Mouse (Mus musculus) layer of hippocampus, adult 11-12 months (tissue): ENCODE results near the gene Arl15.

ENCODE experiments used
- DNase-seq: peaks from one replicate; pipeline ENCODE4 v3.0.0; 2022; ENCODE audit warnings: low spot score

Gene Arl15

GRCm38 (mm10) chr13:113800246-113800645 lies 5.9 kb downstream of the Arl15 start:
- no peak for DNase-seq

- no peak for DNase-seq
Measured at GRCm38 (mm10) chr13:113802571-113802970, 8.3 kb downstream of the Arl15 start.

GRCm38 (mm10) chr13:113811141-113811540 lies 16.8 kb downstream of the Arl15 start:
- DNase-seq, result no peak

GRCm38 (mm10) chr13:113811910-113812592 lies 17.7 kb downstream of the Arl15 start:
- DNase-seq, result no peak

GRCm38 (mm10) chr13:113812593-113812975 lies 18.3 kb downstream of the Arl15 start:
- DNase-seq, result no peak

GRCm38 (mm10) chr13:113814121-113814520 lies 19.8 kb downstream of the Arl15 start:
- DNase-seq, result no peak

GRCm38 (mm10) chr13:113815697-113816420 lies 21.6 kb downstream of the Arl15 start:
- DNase-seq, result peak; percentile 27

GRCm38 (mm10) chr13:113816421-113816810 lies 22.1 kb downstream of the Arl15 start:
- DNase-seq, result no peak

- DNase-seq, result no peak
Measured at GRCm38 (mm10) chr13:113819006-113819405, 24.7 kb downstream of the Arl15 start.

- no peak for DNase-seq
Measured at GRCm38 (mm10) chr13:113820176-113820575, 25.9 kb downstream of the Arl15 start.

- peak; percentile 50 for DNase-seq
Measured at GRCm38 (mm10) chr13:113821891-113822290, 27.6 kb downstream of the Arl15 start.

- no peak for DNase-seq
Measured at GRCm38 (mm10) chr13:113824027-113824426, 29.7 kb downstream of the Arl15 start.

- DNase-seq, result no peak
Measured at GRCm38 (mm10) chr13:113828633-113829032, 34.3 kb downstream of the Arl15 start.

- no peak for DNase-seq
Measured at GRCm38 (mm10) chr13:113829079-113829478, 34.8 kb downstream of the Arl15 start.

- no peak for DNase-seq
Measured at GRCm38 (mm10) chr13:113830805-113831204, 36.5 kb downstream of the Arl15 start.

- no peak for DNase-seq
Measured at GRCm38 (mm10) chr13:113832947-113833346, 38.6 kb downstream of the Arl15 start.

- no peak for DNase-seq
Measured at GRCm38 (mm10) chr13:113835921-113836320, 41.6 kb downstream of the Arl15 start.

- no peak for DNase-seq
Measured at GRCm38 (mm10) chr13:113838601-113839576, 44.6 kb downstream of the Arl15 start.

GRCm38 (mm10) chr13:113840421-113840820 lies 46.1 kb downstream of the Arl15 start:
- DNase-seq, result no peak

- DNase-seq, result no peak
Measured at GRCm38 (mm10) chr13:113842411-113843309, 48.4 kb downstream of the Arl15 start.

- no peak for DNase-seq
Measured at GRCm38 (mm10) chr13:113843310-113843649, 49.0 kb downstream of the Arl15 start.
